Mouse (Mus musculus) olfactory bulb, adult 2 months (tissue): Measurements from ENCODE around the gene F930015N05Rik.

Experiments used
- CTCF ChIP-seq: fragments of 200-500 bp; IDR thresholded peaks from 2 replicates; pipeline ENCODE4 v1.5.1; 2012; ENCODE audit warnings: low read depth, mild to moderate bottlenecking, low read length, moderate library complexity; ENCODE audit not compliant: insufficient read depth
- POLR2A ChIP-seq: fragments of 200-500 bp; IDR thresholded peaks from 2 replicates; pipeline ENCODE4 v1.6.1; 2012; ENCODE audit warnings: mild to moderate bottlenecking, low read depth, low read length, moderate library complexity; ENCODE audit not compliant: insufficient read depth

- TF ChIP-seq POLR2A (no peak), CTCF (no peak)
Observed at GRCm38 (mm10) chr11:64442701-64443100, 6.2 kb upstream of the F930015N05Rik start.
